Mouse (Mus musculus) megakaryocyte, adult 5-6 weeks (primary cell): ENCODE measurements around the gene Klhl25. TPM values are rescaled to one million over a fixed set of nuclear protein-coding genes. Genes with fewer than 3 reads are reported as not detected.
"Not testable (repeated sequence)": the region's sequence is repeated elsewhere in the genome, so short reads cannot be mapped to it uniquely, and the experiment has no call there.

Source experiments
- ATAC-seq: 2 replicates; pipeline ENCODE4 v1.8.0; 2016; ENCODE audit warnings: mild to moderate bottlenecking, inconsistent platforms; ENCODE audit not compliant: poor library complexity, severe bottlenecking
- total RNA-seq, 2 experiments: library from RNA; stranded (forward) in 1 of 2; stranded (reverse) in 1 of 2; fragments of 153-499, 151-499 nt in 1 of 2; fragments of 221-1000, 200-1000 nt in 1 of 2; gene quantifications; 2 replicates each; pipeline versions ENCODE4 v1.2.3 to v1.2.4; 2015 to 2017

The Klhl25 gene
- total RNA-seq, 2 experiments from 2014 or later: 6.4 to 11.4 TPM

GRCm38 (mm10) chr7:75872255-75872654 is 24.1 kb downstream of the Klhl25 start:
- ATAC-seq: peak; percentile 75

GRCm38 (mm10) chr7:75872697-75873096 is 24.6 kb downstream of the Klhl25 start:
- ATAC-seq: no peak

- ATAC-seq: 0 out of 2 replicates have a peak, but pooled peaks have one; percentile 21
Observed at GRCm38 (mm10) chr7:75873216-75873615, 25.1 kb downstream of the Klhl25 start.

- ATAC-seq: no peak
Observed at GRCm38 (mm10) chr7:75873746-75874145, 25.6 kb downstream of the Klhl25 start.

- ATAC-seq: not testable (repeated sequence)
Observed at GRCm38 (mm10) chr7:75879436-75879835, 31.3 kb downstream of the Klhl25 start.

- ATAC-seq: no peak
Observed at GRCm38 (mm10) chr7:75880236-75880635, 32.1 kb downstream of the Klhl25 start.

- peak; percentile 98 for ATAC-seq
Observed at GRCm38 (mm10) chr7:75880650-75881049, 32.5 kb downstream of the Klhl25 start.

- ATAC-seq: peak; percentile 63
Observed at GRCm38 (mm10) chr7:75881376-75881775, 33.3 kb downstream of the Klhl25 start.

GRCm38 (mm10) chr7:75881791-75882190 is 33.7 kb downstream of the Klhl25 start:
- no peak for ATAC-seq

- ATAC-seq: no peak
Observed at GRCm38 (mm10) chr7:75891466-75891865, 43.4 kb downstream of the Klhl25 start.

GRCm38 (mm10) chr7:75892737-75893136 is 44.6 kb downstream of the Klhl25 start:
- peak; percentile 95 for ATAC-seq

GRCm38 (mm10) chr7:75893709-75894108 is 45.6 kb downstream of the Klhl25 start:
- no peak for ATAC-seq

GRCm38 (mm10) chr7:75897041-75897440 is 48.9 kb downstream of the Klhl25 start:
- no peak for ATAC-seq

GRCm38 (mm10) chr7:75899102-75899501 is 51.0 kb downstream of the Klhl25 start:
- ATAC-seq: no peak

GRCm38 (mm10) chr7:75899517-75899916 is 51.4 kb downstream of the Klhl25 start:
- peak; percentile 58 for ATAC-seq

GRCm38 (mm10) chr7:75899954-75900353 is 51.8 kb downstream of the Klhl25 start:
- ATAC-seq: peak; percentile 73

GRCm38 (mm10) chr7:75905145-75905544 is 57.0 kb downstream of the Klhl25 start:
- peak; percentile 34 for ATAC-seq

- peak; percentile 77 for ATAC-seq
Observed at GRCm38 (mm10) chr7:75910035-75910651, 62.0 kb downstream of the Klhl25 start.

GRCm38 (mm10) chr7:75910652-75911035 is 62.5 kb downstream of the Klhl25 start:
- ATAC-seq: no peak

GRCm38 (mm10) chr7:75913952-75914351 is 65.8 kb downstream of the Klhl25 start:
- peak; percentile 90 for ATAC-seq

- not testable (repeated sequence) for ATAC-seq
Observed at GRCm38 (mm10) chr7:75915550-75915949, 67.4 kb downstream of the Klhl25 start.

GRCm38 (mm10) chr7:75917662-75918061 is 69.6 kb downstream of the Klhl25 start:
- ATAC-seq: no peak

- not testable (repeated sequence) for ATAC-seq
Observed at GRCm38 (mm10) chr7:75919745-75920144, 71.6 kb downstream of the Klhl25 start.
